Mouse (Mus musculus): Measurements from ENCODE around the gene Mapkapk5. TPM values are rescaled to one million over a fixed set of nuclear protein-coding genes. Genes with fewer than 3 reads are reported as not detected.

Mapkapk5 gene
- polyA plus RNA-seq, 1 experiment from 2014 or later: 67.5 TPM

Other genes starting within 250 kb of the Mapkapk5 start
- gene Trafd1, start 160.3 kb downstream of the Mapkapk5 start, polyA plus RNA-seq (2015; fragmentation: Nextera tagmentation; extraction: Ambion mirVana): 144 and 150 TPM in 2 replicates
- gene Naa25, start 148.0 kb downstream of the Mapkapk5 start, polyA plus RNA-seq (2015; fragmentation: Nextera tagmentation; extraction: Ambion mirVana): 53.2 and 56.6 TPM in 2 replicates
- 1.9 and 2.2 TPM in 2 replicates for gene Tmem116, start 94.0 kb downstream of the Mapkapk5 start, polyA plus RNA-seq (2015; fragmentation: Nextera tagmentation; extraction: Ambion mirVana)
- 167 and 195 TPM in 2 replicates for gene Erp29, start 93.4 kb downstream of the Mapkapk5 start, polyA plus RNA-seq (2015; fragmentation: Nextera tagmentation; extraction: Ambion mirVana)
- gene Adam1b, start 42.5 kb downstream of the Mapkapk5 start, polyA plus RNA-seq (2015; fragmentation: Nextera tagmentation; extraction: Ambion mirVana): 0.09 TPM in 1 of 2 replicates, not detected in the other
- 5.8 and 7.3 TPM in 2 replicates for gene Adam1a, start 423 bp downstream of the Mapkapk5 start, polyA plus RNA-seq (2015; fragmentation: Nextera tagmentation; extraction: Ambion mirVana)
- 0.47 TPM in 1 of 2 replicates, not detected in the other for gene Gm42878, start 423 bp downstream of the Mapkapk5 start, polyA plus RNA-seq (2015; fragmentation: Nextera tagmentation; extraction: Ambion mirVana)
- 121 and 123 TPM in 2 replicates for gene Aldh2, start 47.9 kb upstream of the Mapkapk5 start, polyA plus RNA-seq (2015; fragmentation: Nextera tagmentation; extraction: Ambion mirVana)
- 1.7 and 1.8 TPM in 2 replicates for gene Acad12, start 73.0 kb upstream of the Mapkapk5 start, polyA plus RNA-seq (2015; fragmentation: Nextera tagmentation; extraction: Ambion mirVana)
- 1.6 and 1.8 TPM in 2 replicates for gene Acad10, start 114.6 kb upstream of the Mapkapk5 start, polyA plus RNA-seq (2015; fragmentation: Nextera tagmentation; extraction: Ambion mirVana)
- gene Brap, start 114.7 kb upstream of the Mapkapk5 start, polyA plus RNA-seq (2015; fragmentation: Nextera tagmentation; extraction: Ambion mirVana): 48.2 and 50.9 TPM in 2 replicates
- 107 and 111 TPM in 2 replicates for gene Atxn2, start 165.4 kb upstream of the Mapkapk5 start, polyA plus RNA-seq (2015; fragmentation: Nextera tagmentation; extraction: Ambion mirVana)